Mouse (Mus musculus): ENCODE measurements around the gene Aox2.

The Aox2 gene

DNA sequence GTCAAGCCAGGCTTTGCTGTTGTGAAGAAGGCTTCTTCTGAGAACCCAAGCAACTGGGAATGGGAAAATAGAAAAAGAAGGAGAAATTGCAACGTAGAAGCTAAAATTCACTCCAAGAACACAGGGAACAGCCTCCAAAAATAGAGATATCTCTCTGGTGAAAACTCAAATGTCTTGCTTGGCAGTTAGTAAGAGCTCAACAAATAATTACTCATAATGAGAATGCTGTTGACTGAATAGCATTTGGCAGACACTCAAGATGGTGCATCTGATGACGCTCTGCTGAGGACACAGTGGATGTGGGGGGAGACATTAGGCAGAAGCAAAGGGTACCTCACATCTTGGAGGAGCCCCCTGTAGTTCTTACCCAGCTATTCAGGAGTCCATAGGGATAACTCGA is 10.0 kb downstream of the Aox2 start:
- no peak for DNase-seq (ENCODE audit: low read depth, low spot score)

DNA sequence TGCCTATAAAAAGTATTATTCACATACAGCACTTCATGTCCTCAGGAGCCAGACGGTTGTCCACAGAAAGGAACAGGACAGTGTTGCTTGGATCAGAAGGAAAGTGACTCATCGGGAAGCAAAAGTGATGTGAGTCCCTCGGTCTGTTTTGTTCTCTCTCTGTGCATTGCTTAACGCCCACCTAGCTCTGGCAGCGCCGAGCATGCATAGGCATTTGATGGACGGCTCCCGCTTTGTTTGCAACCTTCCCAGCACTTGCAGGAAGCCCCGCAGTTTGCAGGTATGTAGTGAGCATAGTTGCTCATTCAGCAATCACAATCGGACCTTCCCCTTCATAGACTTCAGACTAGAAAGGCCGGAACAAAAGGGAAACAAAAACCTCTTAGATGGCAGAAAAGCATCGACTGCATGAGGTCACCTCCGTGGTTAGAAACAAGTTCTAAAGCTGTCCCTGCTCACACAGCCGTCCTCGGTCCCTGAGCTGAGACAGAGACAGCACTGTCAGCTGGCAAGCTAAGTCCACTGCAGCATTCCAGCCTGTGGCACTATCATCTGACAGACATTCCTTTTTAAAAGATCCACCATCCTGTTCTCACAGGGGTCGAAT is 11.8 kb downstream of the Aox2 start:
- DNase-seq (ENCODE audit: low read depth, low spot score), result no peak

DNA sequence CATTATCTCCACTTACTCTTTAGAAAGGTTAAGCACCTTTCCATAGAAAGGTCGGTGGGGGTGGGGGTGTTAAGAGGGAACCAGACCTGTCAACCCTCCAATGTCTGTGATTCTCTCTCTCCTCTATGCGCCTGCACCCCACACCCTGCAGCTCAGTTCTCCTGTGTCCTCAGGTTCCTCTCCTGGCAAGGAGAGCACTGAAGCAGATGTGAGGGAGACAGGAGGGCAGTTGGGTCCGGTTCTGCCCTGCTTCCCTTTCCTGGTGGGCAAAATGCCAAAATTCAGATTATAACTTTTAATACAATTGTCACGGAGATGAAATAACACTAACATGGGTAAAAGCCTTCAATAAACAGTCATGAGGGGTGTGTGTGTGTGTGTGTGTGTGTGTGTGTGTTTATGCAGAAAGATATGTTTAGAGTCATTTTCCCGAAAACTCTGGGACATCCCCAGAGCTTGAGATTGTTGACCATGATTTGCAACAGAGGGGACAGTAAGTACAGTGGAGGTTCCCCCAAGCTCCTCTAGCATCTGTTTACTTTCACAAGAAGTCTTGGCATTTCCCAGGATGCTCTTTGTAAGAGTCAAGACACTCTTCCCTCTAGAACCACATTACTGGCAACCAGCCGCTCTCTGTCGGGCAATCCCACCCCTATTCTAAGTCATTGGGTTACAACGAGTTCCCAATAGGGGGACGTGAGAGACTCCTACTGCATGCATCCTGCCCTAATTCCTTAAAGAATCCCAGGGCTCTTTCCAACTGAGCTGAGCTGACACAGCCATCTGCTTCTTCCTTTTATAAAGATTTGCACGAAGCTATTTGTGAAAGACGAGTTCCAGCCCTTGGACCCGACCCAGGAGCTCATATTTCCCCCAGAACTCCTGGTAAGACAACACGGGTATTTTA is 13.5 kb downstream of the Aox2 start:
- DNase-seq (ENCODE audit: low read depth, low spot score), result no peak

DNA sequence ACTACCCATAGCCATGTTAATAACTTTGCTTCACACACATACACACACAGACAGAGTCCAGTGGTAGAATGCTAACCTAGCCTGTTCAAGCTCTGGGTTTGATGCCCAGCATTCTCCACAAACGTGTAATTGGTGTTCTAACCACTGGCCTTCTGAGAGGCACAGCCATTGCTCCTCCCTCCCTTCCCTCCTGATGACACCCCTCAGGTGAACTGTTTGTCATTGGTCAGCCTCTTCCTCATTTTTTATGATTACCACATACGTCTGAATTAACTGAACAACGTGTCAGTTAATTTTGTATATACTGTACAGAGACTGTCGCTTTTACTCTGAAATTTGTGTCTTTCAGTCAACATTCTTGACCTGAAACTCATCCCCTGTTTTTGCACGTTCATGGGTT is 16.6 kb downstream of the Aox2 start:
- no peak for DNase-seq (ENCODE audit: low read depth, low spot score)

DNA sequence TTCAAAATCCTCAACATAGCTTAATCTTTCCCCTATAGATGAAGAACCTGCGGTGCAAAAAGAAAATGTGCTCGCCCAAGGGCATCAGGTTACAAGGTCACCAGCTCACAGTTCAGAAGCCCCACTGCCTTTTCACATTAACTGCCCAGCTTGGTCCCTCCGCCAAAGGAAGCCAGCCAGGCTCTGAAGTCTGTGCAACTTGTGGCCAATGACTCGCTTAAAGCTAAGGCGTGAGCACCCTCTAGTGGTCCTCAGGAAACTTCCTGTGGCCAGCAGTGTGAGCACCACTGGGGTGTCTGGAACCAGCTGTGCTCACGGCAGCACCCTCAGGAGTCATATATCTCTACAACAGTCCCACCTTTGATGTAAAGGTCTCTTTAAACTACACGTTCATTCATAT is 18.2 kb downstream of the Aox2 start:
- DNase-seq (ENCODE audit: low read depth, low spot score), result peak; percentile 83

DNA sequence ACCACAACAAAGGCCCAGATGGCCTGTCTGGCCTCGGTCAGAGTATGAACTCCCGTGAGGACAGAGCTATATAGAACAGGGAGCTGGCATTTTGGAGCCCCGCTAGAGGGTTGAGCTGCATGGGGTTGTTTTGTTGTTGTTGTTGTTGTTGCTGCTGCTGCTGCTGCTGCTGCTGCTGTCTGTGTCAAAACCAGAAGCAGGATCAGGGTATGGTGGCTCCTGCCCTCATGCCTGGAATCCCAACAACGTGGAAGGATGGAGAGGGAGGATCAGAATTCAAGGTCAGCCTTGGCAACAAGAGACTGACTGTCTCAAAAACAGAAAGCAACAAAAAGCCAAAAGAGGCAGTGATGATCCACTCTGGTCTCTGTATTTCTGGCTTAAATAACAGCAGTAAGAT is 18.7 kb downstream of the Aox2 start:
- no peak for DNase-seq (ENCODE audit: low read depth, low spot score)

DNA sequence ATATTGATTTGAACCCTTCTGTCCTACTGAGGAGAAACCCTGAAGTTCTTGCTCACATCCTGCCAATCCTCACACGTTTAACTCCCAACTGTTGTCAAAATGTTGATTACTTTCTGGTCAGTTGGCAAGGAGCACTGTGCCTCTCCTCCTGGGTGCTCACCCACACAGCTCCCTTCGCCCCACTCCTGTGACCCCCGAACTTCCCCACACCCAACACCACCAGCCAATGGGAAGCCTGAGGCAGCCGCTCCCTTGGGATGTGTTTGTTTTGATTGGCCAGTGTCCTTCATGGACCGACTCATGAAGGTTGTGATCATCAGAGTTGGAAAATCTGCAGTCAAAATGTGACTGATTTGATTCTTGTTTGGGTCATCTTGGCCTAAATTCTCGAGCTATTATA is 20.2 kb downstream of the Aox2 start:
- DNase-seq (ENCODE audit: low read depth, low spot score), result no peak

DNA sequence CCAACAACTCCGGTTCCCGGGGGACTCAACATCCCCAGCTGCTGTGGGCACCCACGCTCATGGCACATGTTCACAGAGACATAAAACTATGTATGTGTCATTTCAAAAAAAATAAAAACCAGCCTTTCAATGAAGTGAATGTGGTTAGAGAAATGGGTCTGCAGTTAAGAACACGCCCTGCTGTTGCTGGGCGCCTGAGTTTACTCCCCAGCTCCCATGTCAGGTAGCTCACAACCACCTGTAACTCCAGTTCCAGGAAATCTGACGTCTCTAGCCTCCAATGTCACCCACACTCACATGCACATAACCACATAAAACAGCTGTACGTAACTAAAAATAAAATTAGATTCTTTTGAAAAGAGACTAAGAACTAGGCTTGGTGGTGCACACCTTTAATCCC is 22.9 kb downstream of the Aox2 start:
- no peak for DNase-seq (ENCODE audit: low read depth, low spot score)

DNA sequence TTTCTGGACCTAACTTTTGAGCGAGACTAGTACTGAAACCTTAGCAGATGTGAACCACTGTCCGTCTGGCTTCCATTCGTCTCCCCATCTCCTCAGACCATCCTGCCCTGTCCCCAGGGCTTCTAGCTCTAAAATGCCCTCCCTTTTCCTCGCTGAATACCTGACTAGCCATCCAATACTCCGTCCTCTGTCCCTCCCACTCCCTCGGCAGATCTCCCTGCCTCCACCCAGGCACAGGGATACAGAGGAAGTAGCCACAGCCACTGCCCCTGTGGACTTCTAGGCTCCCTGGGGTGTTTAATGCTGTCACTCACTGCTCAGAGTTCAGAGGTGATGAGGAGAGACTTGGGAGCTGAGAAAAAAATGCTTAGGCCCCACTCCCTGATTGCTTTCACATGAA is 23.9 kb downstream of the Aox2 start:
- no peak for DNase-seq (ENCODE audit: low read depth, low spot score)

DNA sequence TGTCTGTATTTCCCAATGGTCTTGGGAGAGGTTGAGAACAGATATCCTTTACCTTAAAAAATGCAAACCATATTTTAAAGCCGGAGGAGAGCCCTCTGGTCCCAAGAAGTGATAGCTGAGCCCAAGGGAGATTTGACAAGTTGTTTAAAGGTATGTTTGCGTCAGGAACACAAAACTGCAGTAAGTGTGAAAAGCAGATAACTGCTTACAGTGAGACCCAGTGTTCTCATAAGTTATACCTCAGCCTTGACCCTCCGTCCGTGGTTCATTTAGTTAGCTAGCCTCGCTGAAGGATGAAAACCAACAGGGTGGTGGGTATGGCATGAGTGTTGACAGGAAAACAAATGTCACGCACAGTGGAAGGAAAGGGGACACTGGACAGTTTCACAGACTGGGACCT is 24.9 kb downstream of the Aox2 start:
- no peak for DNase-seq (ENCODE audit: low read depth, low spot score)

DNA sequence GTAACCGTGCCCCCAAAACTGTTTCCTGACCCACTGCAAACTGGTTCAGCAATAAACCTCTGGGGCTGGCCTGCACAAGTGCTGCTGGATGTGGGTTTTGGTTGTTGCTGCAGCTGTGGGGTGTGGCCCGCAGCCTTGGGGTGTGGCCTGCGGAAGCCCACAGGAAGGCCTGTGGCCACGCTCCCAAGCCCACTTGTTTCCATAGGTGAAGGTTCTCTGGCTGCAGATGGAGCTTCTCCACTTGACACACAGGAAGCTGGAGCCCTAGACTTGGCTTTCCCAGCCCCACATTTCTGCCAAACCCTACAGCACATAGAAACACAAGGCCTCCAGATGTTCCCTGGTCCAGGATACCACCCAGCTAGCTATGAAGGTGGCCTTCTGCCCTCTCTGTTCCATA is 25.6 kb downstream of the Aox2 start:
- no peak for DNase-seq (ENCODE audit: low read depth, low spot score)

DNA sequence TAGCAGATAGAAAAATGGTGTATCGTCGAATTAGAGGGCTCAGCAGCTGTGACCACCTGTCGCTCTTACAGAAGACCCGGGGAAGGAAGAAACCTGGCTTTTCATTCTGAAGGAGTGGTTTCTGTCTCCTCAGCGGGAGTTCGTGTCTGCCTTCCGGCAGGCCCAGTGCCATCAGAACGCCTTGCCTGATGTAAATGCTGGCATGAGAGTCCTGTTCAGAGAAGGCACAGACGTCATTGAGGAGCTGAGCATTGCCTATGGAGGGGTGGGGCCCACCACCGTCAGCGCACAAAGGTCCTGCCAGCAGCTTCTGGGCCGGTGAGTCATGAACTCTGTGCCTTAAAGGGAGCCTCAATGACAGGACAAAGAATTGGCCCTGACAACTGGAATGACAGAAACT is 26.2 kb downstream of the Aox2 start:
- no peak for DNase-seq (ENCODE audit: low read depth, low spot score)

DNA sequence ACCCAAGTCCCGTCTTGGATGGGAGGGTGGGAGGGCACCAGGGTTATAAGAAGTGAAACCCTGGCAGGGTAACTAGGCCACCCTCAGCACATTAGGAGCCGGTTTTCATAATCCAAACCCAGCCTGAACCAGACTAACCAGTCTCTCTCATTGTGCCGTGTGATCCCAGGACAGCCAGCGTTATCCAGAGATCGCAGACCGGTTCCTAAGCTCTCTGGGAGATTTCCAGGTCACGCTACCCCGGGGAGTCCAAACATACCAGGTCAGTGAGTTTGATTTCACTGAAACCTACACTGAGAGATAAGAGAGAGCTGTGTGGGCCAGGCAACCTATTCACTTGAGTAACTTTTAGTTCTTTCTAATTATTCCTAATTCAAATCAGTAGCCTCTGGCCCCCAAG is 29.1 kb downstream of the Aox2 start:
- no peak for DNase-seq (ENCODE audit: low read depth, low spot score)

DNA sequence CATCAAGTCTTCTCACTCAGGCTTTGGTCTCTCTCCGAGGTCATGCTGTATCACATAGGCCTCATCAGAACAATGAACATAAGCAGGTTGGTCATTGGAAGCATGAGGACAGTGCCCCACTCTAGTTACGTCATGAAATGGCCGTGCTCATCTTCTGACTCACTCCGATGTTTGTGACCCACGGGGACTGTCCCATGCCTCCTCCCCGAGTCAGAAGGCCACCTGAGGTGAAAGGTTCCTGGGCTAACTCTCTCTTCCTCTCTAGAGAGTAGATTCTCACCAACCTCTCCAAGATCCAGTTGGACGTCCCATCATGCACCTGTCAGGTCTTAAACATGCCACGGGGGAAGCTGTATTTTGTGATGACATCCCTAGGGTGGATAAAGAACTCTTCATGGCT is 30.5 kb downstream of the Aox2 start:
- no peak for DNase-seq (ENCODE audit: low read depth, low spot score)

DNA sequence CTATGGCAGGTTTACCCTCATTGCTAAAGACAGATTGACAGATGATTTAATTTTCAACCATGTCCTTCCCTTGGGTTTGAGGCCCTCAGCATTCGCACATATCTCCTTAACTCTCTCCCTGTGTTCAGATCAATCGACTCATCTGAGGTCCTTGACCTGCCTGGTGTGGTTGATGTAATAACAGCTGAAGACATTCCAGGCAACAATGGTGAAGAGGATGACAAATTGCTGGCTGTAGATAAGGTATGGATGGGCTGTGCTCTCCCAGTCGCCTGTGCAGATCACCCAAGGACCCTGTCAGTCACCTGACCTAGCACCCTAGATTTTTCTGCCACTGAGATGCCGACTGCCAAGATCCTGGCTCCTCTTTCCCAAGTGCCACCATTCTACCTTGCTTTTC is 31.7 kb downstream of the Aox2 start:
- DNase-seq (ENCODE audit: low read depth, low spot score), result no peak

DNA sequence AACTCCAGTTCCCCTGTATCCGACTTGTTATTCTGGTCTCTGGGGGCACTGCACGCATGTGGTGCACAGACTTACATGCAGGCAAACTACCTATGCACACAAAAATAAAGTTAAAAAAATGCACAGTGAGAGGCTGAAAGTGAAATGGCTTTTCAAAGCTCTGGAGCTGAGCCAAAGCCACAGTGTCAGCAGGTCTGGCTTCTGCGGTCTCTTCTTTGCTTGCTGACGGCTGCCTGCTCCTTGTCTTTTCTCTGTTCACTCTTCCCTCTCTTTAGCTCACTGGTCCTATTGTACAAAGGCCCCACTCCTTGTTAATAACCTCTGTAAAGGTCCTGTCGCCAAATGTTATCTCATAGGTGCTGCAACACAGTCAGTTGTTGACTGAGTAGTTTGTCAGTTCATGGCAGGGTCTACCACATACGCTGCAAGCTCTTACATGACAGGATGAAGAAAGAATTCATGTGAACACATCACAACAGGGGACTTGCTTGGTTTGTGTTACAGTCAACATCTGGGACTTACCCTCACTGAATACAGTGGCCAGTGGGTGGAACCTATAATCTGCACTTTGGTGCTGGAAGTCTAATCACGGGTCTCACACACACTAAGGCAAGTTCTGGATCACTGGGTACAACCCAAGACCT is 33.2 kb downstream of the Aox2 start:
- DNase-seq (ENCODE audit: low read depth, low spot score), result no peak

DNA sequence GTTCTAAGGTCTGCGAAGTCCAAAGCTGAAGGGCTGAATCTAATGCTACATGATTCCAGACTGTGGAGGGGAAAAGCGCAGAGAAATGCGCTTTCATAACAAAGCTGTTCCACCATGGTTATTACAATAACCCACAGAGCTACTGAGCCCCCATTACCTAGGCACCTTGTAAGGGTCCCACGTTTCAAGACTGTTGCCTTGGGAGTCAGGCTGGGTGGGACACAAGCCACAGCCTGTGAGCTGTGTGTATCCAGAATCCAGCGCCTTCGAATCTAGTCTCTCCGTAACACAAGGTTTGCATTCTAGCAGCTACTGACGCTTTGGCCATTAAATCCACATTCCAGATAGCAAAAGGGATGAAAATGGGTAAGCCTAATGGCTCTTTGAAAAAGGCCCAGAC is 35.0 kb downstream of the Aox2 start:
- no peak for DNase-seq (ENCODE audit: low read depth, low spot score)

DNA sequence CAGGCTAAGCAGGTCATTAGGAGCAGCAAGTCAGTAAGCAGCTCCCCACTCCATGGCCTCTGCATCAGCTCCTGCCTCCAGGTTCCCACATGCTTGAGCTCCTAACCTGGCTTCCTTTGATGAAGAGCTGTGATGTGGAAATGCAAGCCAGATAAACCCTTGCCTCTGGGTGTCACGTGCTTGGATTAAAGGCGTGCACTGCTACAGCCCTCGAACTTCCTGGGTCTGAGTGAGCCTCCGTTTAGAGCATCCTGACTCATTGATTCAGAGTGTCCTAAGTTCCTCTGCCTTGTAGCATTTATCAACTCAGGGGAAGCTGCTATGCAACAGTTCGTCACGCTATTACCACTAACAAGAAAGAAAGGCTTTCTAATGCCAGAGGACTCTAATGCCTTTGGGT is 37.4 kb downstream of the Aox2 start:
- no peak for DNase-seq (ENCODE audit: low read depth, low spot score)

DNA sequence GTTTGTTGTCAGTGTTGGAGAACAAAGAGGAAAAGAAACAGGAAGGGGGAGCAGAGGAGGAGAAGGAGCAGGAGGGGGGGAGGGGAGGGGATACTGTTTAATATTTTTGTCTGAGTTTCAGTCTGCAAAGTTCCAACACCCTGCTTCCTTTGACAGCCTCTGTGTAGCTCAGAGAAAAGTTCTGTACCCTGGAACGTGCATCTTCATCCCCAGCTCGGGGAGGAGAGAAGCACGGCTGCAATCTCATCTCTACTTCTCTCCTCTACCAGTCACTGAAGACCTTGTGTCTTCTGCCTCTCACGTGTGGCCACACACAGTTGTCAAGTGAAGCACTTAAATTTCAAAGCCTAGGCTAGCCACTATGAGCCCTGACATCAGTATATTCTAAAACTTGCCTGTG is 55.1 kb downstream of the Aox2 start:
- no peak for DNase-seq (ENCODE audit: low read depth, low spot score)

DNA sequence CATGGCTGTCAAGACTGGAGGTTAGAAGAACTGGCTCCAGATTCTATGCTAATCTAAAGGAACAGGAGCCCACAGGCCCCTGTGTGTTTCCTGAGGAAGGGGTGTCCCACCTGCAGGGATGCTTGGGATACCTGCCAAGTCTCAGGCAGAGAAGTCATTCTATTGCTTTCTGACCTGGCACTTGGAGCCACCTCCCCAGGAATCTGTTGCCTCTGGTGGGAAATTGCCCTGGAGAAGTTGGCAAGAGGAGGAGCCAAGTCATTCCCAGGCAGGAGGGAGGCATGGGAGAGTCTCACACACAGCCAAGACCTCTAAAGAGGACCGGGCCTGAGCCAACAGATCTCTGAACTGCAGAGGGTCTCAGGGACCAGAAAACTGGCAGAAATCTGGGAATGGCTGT is 61.8 kb downstream of the Aox2 start:
- DNase-seq (ENCODE audit: low read depth, low spot score), result no peak

DNA sequence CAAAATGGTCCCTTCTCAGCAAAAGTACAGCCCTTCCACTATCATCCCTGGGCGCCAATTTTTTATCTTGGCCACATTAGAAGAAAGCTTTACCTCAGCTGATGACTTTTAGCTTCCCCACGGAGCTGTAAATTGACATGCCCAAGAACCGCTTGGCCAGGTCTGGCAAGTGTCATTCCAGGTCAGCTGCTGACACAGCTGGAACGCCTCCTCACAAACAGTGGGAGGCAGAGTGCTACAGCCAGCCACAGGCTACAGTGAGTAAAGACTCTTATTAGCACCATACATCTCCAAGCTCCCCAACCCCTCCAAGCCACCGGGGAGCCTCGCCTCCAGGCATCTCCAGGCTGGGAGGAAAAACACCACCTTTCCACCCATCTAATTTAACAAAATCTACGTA is 63.5 kb downstream of the Aox2 start:
- peak; percentile 42 for DNase-seq (ENCODE audit: low read depth, low spot score)

DNA sequence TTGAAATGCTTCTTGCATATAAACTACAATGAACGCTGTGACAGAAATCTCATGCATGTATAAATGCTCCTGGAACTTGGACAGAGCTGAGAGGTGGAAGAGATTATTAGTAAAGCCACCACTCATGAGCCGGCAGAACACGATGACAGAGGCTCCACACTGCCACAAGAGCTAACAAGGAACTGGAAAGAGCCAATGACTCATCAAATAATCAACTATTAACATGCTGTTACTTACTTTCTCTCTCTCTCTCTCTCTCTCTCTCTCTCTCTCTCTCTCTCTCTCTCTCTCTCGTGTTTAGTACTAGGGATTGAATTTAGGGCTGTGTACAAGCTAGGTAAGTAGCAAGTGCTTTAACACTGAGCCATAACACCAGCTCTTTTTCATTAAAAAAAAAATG is 65.7 kb downstream of the Aox2 start:
- no peak for DNase-seq (ENCODE audit: low read depth, low spot score)

DNA sequence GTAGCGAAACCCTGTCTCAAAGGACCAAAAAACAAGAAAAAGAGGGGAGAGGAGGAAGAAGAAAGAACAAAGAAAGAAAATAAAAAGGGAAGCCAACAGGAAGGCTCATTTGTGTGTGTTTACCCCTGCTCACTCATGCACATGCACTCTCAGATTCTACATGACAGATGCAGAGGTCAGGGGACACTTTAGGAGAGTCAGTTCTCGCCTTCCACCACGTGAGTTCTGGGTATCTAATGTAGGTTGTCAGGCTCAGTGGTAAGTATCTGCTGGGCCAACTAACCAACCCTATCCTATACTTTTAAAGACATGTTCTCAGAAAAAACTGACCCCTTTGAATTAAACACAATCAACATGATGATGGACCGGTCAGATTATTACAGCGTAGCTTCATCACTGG is 66.4 kb downstream of the Aox2 start:
- no peak for DNase-seq (ENCODE audit: low read depth, low spot score)

Measured in skeletal muscle tissue, adult 2 months (tissue).